Mouse (Mus musculus): Measurements from ENCODE around the gene Olfr124.

Olfr124 gene

DNA sequence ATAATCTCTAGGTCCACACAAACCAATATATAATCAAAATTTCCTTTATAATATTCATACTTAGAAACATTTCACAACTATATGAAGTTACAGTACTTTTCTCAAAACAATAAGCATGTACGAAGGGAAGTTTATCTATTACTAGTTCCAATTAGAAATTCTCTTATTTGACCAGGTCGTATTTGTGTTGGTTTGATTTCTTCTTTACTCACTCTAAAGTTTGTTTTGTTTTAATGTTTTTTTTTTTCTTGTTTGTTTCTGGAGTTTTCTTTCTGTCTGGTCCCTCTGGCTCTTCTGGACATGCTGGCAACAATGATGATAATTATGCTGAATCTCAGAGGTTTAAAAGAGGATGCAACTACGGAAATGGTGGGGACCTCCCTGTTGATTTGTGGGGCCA, at the start of gene Olfr124:
Olfr124 (plus strand) TSS at position 301 of the 400 bp plus-strand sequence.
- no peak for DNase-seq (ENCODE audit: low spot score in 2 of 2)

GRCm38 (mm10) chr17:37768307-37768706, 31.4 kb upstream of the Olfr124 start, which contains the start of gene Olfr122:
TSS of gene Olfr122 (plus strand) at chr17:37768607.
- no peak for DNase-seq (ENCODE audit: low spot score in 2 of 2)

- DNase-seq (ENCODE audit: low spot score in 2 of 2), result no peak
These were observed 6.5 kb upstream of the Olfr124 start, which contains the start of gene Olfr123 for GRCm38 (mm10) chr17:37793229-37793628. TSS of gene Olfr123 (plus strand) at chr17:37793529.

DNA sequence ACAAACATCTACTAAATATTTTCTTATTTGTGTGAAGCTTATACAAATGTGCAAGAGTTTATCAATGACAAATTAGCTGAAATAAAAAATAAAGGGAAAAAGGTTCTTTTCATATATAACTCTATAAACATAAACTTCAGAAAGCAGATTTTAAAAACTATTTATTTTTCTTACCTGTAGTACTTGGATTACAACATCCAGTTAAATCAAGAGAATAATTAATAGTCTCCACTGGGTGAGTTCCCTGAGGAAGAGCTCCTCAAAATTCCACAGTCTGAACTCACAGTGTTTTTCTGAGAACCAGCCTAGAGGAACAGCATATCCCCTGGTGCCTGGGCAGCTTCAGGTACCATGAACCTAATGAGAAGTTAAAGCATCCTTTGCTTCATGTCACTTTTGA, 33.0 kb downstream of the Olfr124 start, which contains the start of gene Olfr125:
Olfr125 (plus strand) TSS at position 301 of the 400 bp plus-strand sequence.
- no peak for DNase-seq (ENCODE audit: low spot score in 2 of 2)

DNA sequence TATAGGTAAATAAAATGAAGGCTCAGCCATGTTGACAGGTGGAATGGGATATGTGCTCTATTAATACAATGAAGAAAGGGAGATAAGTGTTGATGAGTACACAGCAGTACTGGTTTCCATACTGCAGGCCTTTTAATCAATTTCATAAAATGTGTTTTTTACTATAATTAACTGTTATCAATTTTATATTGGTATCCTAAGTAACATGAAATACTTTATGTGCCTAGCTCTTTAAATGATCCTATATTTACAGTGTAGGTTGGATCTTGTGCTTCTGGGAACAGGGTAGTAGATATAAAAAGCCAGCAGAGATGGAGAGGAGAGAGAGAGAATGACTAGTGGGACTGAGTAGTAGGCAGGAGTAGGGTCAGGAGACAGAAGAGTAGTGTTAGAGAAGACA, 47.5 kb downstream of the Olfr124 start, which contains the start of gene Olfr126:
Olfr126 (plus strand) TSS at position 301 of the 400 bp plus-strand sequence.
- no peak for DNase-seq (ENCODE audit: low spot score in 2 of 2)

All from spleen, postnatal 10 days (tissue).